Mouse (Mus musculus) erythroblast, embryonic 14.5 days (primary cell): ENCODE measurements around the gene Fam49a.

Source experiments
- GATA1 ChIP-seq: IDR thresholded peaks from 2 replicates; pipeline ENCODE4 v1.6.1; 2012; ENCODE audit warnings: low read length, inconsistent platforms, mixed read lengths
- TAL1 ChIP-seq: IDR thresholded peaks from 3 replicates; pipeline ENCODE4 v1.6.1; 2012; ENCODE audit warnings: low read length, inconsistent platforms, mixed read lengths

DNA sequence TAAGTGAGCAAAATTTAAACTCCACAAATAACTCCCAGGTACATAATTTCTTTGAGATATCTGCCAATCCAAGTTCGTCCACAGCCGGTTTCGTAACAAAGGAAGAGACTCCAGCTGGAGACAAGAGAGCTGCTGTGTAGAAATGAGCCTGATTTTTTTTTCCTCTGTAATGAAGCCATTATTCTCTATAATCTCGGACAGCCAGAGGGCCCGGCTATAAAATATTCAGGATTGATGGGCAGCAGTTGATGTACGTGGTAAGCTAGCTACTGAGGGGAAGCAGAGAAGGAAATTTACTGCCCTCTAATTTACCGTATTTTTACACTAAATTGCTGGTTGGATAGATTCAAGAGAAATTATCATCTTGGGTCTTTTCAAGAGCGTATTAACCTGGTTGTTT lies 102.3 kb downstream of the Fam49a start:
- TF ChIP-seq GATA1: no peak
- no peak for TF ChIP-seq TAL1
